Mouse (Mus musculus) kidney, adult 2 months (tissue): Measurements from ENCODE around the gene Stn1.
"Not testable (repeated sequence)": the region's sequence is repeated elsewhere in the genome, so short reads cannot be mapped to it uniquely, and the experiment has no call there.

Source experiments
- CTCF ChIP-seq: fragments of 200-500 bp; conservative IDR thresholded peaks from 2 replicates; pipeline ENCODE4 v1.5.1; 2011; ENCODE audit warnings: low read depth, mild to moderate bottlenecking, control low read depth, low read length, moderate library complexity, mixed read lengths; ENCODE audit not compliant: insufficient read depth, insufficient read length
- POLR2A ChIP-seq: fragments of 200-500 bp; IDR thresholded peaks from one replicate; pipeline ENCODE4 v1.6.1; 2011; ENCODE audit warnings: low read depth, low read length, control low read depth

- TF ChIP-seq CTCF, POLR2A: not testable (repeated sequence)
Measured at GRCm38 (mm10) chr19:47571981-47572380, 34.7 kb upstream of the Stn1 start.
